Mouse (Mus musculus) lung, postnatal 0 days (tissue): Measurements from ENCODE around the gene Man2b2. TPM values are rescaled to one million over a fixed set of nuclear protein-coding genes. Genes with fewer than 3 reads are reported as not detected.

ENCODE experiments used
- ATAC-seq: fragments of 200-750 bp; cut with Nextera tagmentation; 2 replicates; pipeline ENCODE4 v1.8.0; 2017; ENCODE audit warnings: moderate library complexity
- DNase-seq: peaks from one replicate; pipeline ENCODE4 v3.0.0-alpha.2; 2016; ENCODE audit warnings: low spot score
- H3K27ac ChIP-seq: fragments of 300-500 bp; sonication (generic); 2 replicates; pipeline ENCODE4 v1.5.1; 2014; ENCODE audit warnings: antibody characterized with exemption, mild to moderate bottlenecking, low read length, mixed read lengths
- H3K27me3 ChIP-seq: fragments of 300-500 bp; sonication (generic); replicated peaks from 2 replicates; pipeline ENCODE4 v1.6.1; 2014; ENCODE audit warnings: low read length, mixed read lengths; ENCODE audit not compliant: insufficient read depth
- H3K36me3 ChIP-seq: fragments of 300-500 bp; sonication (generic); 2 replicates; pipeline ENCODE4 v1.6.1; 2014; ENCODE audit warnings: low read length, mixed read lengths; ENCODE audit not compliant: insufficient read depth
- H3K4me1 ChIP-seq: fragments of 300-500 bp; sonication (generic); 2 replicates; pipeline ENCODE4 v1.6.1; 2014; ENCODE audit warnings: antibody characterized with exemption, low read depth, low read length, mixed read lengths; ENCODE audit not compliant: insufficient read depth
- H3K4me2 ChIP-seq: fragments of 300-500 bp; sonication (generic); replicated peaks from 2 replicates; pipeline ENCODE4 v1.6.1; 2014; ENCODE audit warnings: low read depth, mild to moderate bottlenecking, low read length, moderate library complexity, mixed read lengths
- H3K4me3 ChIP-seq: fragments of 300-500 bp; sonication (generic); 2 replicates; pipeline ENCODE4 v1.5.1; 2014; ENCODE audit warnings: low read depth, low read length
- H3K9ac ChIP-seq: fragments of 300-500 bp; sonication (generic); replicated peaks from 2 replicates; pipeline ENCODE4 v1.6.1; 2014; ENCODE audit warnings: low read depth, mild to moderate bottlenecking
- H3K9me3 ChIP-seq: fragments of 300-500 bp; sonication (generic); 2 replicates; pipeline ENCODE4 v1.6.1; 2016; ENCODE audit warnings: low read length, mixed read lengths
- CTCF ChIP-seq: IDR thresholded peaks from 2 replicates; pipeline ENCODE4 v1.5.1; 2016; ENCODE audit warnings: antibody characterized with exemption, mild to moderate bottlenecking
- EP300 ChIP-seq: IDR thresholded peaks from 2 replicates; pipeline ENCODE4 v1.6.1; 2016; ENCODE audit warnings: antibody characterized with exemption, mild to moderate bottlenecking, control low read depth
- WGBS: fragments of 180-500 bp; shearing (Covaris S2); extraction: QIAGEN DNeasy Blood & Tissue Kit; methylation state at CpG from one replicate; pipeline ENCODE4 v1.1.7; 2014; 5-methylcytosine and 5-hydroxymethylcytosine counted together
- polyA plus RNA-seq: library from polyadenylated mRNA; unstranded; fragments of >200 nt; fragmentation: Nextera tagmentation; extraction: Ambion mirVana; gene quantifications from 2 replicates; pipeline ENCODE4 v1.2.1, GENCODE M21; 2015

Gene Man2b2
- polyA plus RNA-seq, 1 experiment from 2014 or later = 15.7 TPM

- Histone ChIP-seq H3K36me3 (no peaks in the 10 kb centered on the region), H3K27ac (no peak overlapping the region), H3K9ac (no peak overlapping the region), H3K9me3 (peaks cover 4% of the 10 kb centered on the region; the same call in 1 of the 2 replicates), H3K4me3 (no peak overlapping the region), H3K4me2 (no peak overlapping the region), H3K4me1 (no peaks in the 10 kb centered on the region), H3K27me3 (no peaks in the 10 kb centered on the region)
- 91% methylated on average over 1 of the region's 2 CpGs for WGBS
- DNase-seq = no peak
- ATAC-seq = no peak
- TF ChIP-seq EP300 (no peak), CTCF (no peak)
These were observed 51.6 kb downstream of the Man2b2 start for GRCm38 (mm10) chr5:36778901-36779300.

GRCm38 (mm10) chr5:36777186-36777585 is 53.3 kb downstream of the Man2b2 start:
- 19% methylated on average over 2 of the region's 2 CpGs for WGBS
- Histone ChIP-seq H3K36me3 (no peaks in the 10 kb centered on the region), H3K9me3 (peaks cover 4% of the 10 kb centered on the region; the same call in 1 of the 2 replicates), H3K4me3 (no peak overlapping the region), H3K4me2 (no peak overlapping the region), H3K27ac (no peak overlapping the region), H3K9ac (no peak overlapping the region), H3K27me3 (no peaks in the 10 kb centered on the region), H3K4me1 (no peaks in the 10 kb centered on the region)
- ATAC-seq = no peak
- TF ChIP-seq CTCF (no peak), EP300 (no peak)
- no peak for DNase-seq

- DNase-seq (no peak), ATAC-seq (no peak)
- H3K9me3 ChIP-seq = peaks cover 4% of the 10 kb centered on the region; the same call in 1 of the 2 replicates
- no peak for TF ChIP-seq EP300
- TF ChIP-seq CTCF = no peak
- no peaks in the 10 kb centered on the region for H3K36me3 ChIP-seq
- WGBS = 39% methylated on average over 9 of the region's 9 CpGs
- H3K9ac ChIP-seq = no peak overlapping the region
- H3K27me3 ChIP-seq = no peaks in the 10 kb centered on the region
- H3K4me2 ChIP-seq = no peak overlapping the region
- no peak overlapping the region for H3K4me3 ChIP-seq
- no peaks in the 10 kb centered on the region for H3K4me1 ChIP-seq
- H3K27ac ChIP-seq = no peak overlapping the region
These were observed 54.4 kb downstream of the Man2b2 start for GRCm38 (mm10) chr5:36776021-36776575.

- no peak overlapping the region for H3K9ac ChIP-seq
- DNase-seq = no peak
- WGBS = 75% methylated on average over 2 of the region's 2 CpGs
- TF ChIP-seq CTCF (no peak), EP300 (no peak)
- no peak overlapping the region for H3K4me3 ChIP-seq
- no peaks in the 10 kb centered on the region for H3K36me3 ChIP-seq
- no peaks in the 10 kb centered on the region for H3K4me1 ChIP-seq
- ATAC-seq = no peak
- H3K9me3 ChIP-seq = no peaks in the 10 kb centered on the region; the same call in 1 of the 2 replicates
- no peak overlapping the region for H3K4me2 ChIP-seq
- H3K27me3 ChIP-seq = no peaks in the 10 kb centered on the region
- H3K27ac ChIP-seq = no peak overlapping the region
These were observed 55.1 kb downstream of the Man2b2 start for GRCm38 (mm10) chr5:36775317-36775716.

GRCm38 (mm10) chr5:36772586-36772985 is 57.9 kb downstream of the Man2b2 start:
- no peaks in the 10 kb centered on the region for H3K4me1 ChIP-seq
- no peak overlapping the region for H3K4me3 ChIP-seq
- H3K27me3 ChIP-seq = no peaks in the 10 kb centered on the region
- WGBS = 75% methylated on average over 5 of the region's 5 CpGs
- no peak for DNase-seq
- H3K9me3 ChIP-seq = no peaks in the 10 kb centered on the region
- H3K27ac ChIP-seq = no peak overlapping the region
- no peak for ATAC-seq
- H3K9ac ChIP-seq = no peak overlapping the region
- no peak overlapping the region for H3K4me2 ChIP-seq
- H3K36me3 ChIP-seq = no peaks in the 10 kb centered on the region
- no peak for TF ChIP-seq CTCF
- TF ChIP-seq EP300 = no peak

DNA sequence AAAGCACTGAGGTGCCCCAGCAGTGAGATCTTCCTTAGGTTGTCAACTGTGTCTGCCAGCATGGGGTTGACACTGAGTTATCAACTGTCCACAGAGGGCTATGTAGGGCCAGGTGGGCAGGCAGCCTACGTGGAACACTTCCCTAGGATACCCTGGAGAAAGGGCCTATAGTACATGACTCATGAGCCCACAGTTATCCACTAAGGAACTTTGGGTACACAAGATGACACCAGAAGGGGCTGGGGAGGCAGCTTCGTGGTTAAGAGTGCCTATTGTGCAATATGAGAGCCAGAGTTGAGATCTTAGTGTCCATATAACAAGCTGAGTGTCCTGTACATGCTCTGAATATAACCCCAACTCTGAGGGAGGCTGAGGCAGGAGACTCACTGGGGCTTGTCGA is 60.9 kb downstream of the Man2b2 start:
- Histone ChIP-seq H3K36me3 (no peaks in the 10 kb centered on the region), H3K4me1 (no peaks in the 10 kb centered on the region), H3K9ac (no peak overlapping the region), H3K4me2 (no peak overlapping the region), H3K4me3 (no peak overlapping the region), H3K9me3 (no peaks in the 10 kb centered on the region), H3K27ac (no peak overlapping the region), H3K27me3 (no peaks in the 10 kb centered on the region)
- no peak for TF ChIP-seq CTCF
- no peak for TF ChIP-seq EP300
- ATAC-seq = no peak
- 42% methylated on average over 3 of the region's 3 CpGs for WGBS
- no peak for DNase-seq
